Mouse (Mus musculus) left cerebral cortex, postnatal 10 days (tissue): ENCODE data around the gene Rassf3. TPM values are rescaled to one million over a fixed set of nuclear protein-coding genes. Genes with fewer than 3 reads are reported as not detected.

Source experiments
- DNase-seq, 2 experiments: peaks; one replicate each; pipeline ENCODE4 v3.0.0; 2021 to 2022; ENCODE audit warnings: low spot score in 2 of 2, mixed read lengths in 1 of 2; ENCODE audit errors: extremely low spot score in 1 of 2
- intact Hi-C: fragments of 180-260 bp; cut with DNase I; formaldehyde crosslinking; loops from one replicate; pipeline ENCODE4 v1.15.1; 2025
- total RNA-seq, 2 experiments: library from RNA; stranded (reverse); gene quantifications; 2 replicates each; pipeline ENCODE4 v1.2.3; 2021

Rassf3 gene
- total RNA-seq, 2 experiments from 2014 or later = 24.5 to 31.1 TPM

- intact Hi-C loops = no loop called here
These were observed 112.9 kb downstream of the Rassf3 start for GRCm38 (mm10) chr10:121363201-121363600.

DNA sequence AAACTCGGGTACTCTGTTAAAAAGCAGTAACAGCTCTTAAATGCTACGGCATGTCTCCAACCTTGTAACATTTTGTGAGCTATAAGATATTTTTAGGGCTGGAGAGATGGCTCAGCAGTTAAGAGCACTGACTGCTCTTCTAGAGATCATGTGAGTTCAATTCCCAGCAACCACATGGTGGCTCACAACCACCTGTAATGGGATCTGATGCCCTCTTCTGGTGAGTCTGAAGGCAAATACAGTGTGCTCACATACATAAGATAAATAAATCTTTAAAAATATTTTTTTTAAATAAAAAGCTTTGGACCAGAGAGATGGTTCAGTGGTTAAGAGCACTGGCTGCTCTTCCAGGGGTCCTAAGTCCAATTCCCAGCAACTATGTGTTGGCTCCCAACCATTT is 115.8 kb downstream of the Rassf3 start:
- DNase-seq = no peak
- intact Hi-C loops = no loop called here

More at GRCm38 (mm10) chr10:121363201-121363600, 112.9 kb downstream of the Rassf3 start:
- DNase-seq = no peak

Other genes with a start within 250 kb of the Rassf3 start
- 10 to 100 TPM; 63.8 to 67.1 TPM for gene Tbc1d30, start 125.1 kb downstream of the Rassf3 start, total RNA-seq
- gene Gns, start 111.3 kb downstream of the Rassf3 start, total RNA-seq = 10 to 100 TPM; 72.8 to 73.7 TPM
- 10 to 100 TPM; 38.2 to 41.2 TPM for gene Tbk1, start 110.4 kb upstream of the Rassf3 start, total RNA-seq
- 10 to 100 TPM; 65.9 to 70.9 TPM for gene Xpot, start 150.0 kb upstream of the Rassf3 start, total RNA-seq
- under 1 TPM; 0.30 to 0.39 TPM for gene D930020B18Rik, start 165.2 kb upstream of the Rassf3 start, total RNA-seq